Mouse (Mus musculus) embryonic fibroblast, embryonic 13.5 days (primary cell): Measurements from ENCODE around the gene Dll4.

Source experiments
- CTCF ChIP-seq: IDR thresholded peaks from 2 replicates; pipeline ENCODE4 v1.5.1; 2011; ENCODE audit warnings: mild to moderate bottlenecking, control low read depth, low read length, moderate library complexity, borderline replicate concordance; ENCODE audit not compliant: insufficient read depth
- POLR2A ChIP-seq: IDR thresholded peaks from 2 replicates; pipeline ENCODE4 v1.6.1; 2011; ENCODE audit warnings: low read depth, mild to moderate bottlenecking, control low read depth, low read length, moderate library complexity

DNA sequence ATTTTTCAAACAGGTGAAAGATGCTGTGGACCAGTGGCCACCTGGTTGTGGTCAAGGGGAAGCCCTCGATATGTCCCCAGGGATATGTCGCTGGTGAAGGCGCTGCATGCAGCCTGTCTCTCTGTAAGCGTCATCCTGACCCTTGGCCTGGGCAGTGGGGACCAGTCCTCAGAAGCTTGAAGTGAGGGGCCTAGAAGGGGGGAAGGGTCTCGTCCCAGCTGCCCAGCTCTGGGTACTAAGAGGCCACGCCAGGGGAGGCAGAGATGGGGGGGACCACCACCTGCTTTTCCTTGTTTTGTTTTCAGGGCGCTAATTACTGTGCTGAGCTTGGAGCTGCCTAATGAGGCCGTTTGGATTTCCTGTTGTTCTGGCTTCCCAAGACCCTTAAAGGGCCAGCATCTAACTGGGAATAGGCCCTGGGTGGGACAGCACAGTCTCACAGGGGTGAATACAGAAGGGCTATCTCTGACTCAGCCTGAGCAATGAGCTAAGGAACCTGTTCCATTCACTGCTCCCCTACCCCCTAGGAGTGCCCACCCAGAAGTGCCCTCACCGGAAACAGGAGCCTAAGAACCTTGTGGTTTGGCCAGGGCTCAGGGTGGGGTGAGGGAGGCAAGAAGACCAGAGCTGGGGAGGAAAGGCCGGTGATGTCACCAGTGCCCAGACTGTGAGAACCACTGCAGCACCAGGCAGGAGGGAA, 11.7 kb upstream of the Dll4 start:
- no peak for TF ChIP-seq POLR2A
- TF ChIP-seq CTCF: no peak
